Mouse (Mus musculus) adrenal gland, postnatal 0 days (tissue): ENCODE measurements around the gene Agtpbp1. TPM values are rescaled to one million over a fixed set of nuclear protein-coding genes. Genes with fewer than 3 reads are reported as not detected.

Experiments
- polyA plus RNA-seq: library from polyadenylated mRNA; unstranded; fragments of >200 nt; fragmentation: Nextera tagmentation; extraction: Ambion mirVana; gene quantifications from 2 replicates; pipeline ENCODE4 v1.2.1, GENCODE M21; 2015

Gene Agtpbp1
- polyA plus RNA-seq: 16.8 and 19.6 TPM in 2 replicates

DNA sequence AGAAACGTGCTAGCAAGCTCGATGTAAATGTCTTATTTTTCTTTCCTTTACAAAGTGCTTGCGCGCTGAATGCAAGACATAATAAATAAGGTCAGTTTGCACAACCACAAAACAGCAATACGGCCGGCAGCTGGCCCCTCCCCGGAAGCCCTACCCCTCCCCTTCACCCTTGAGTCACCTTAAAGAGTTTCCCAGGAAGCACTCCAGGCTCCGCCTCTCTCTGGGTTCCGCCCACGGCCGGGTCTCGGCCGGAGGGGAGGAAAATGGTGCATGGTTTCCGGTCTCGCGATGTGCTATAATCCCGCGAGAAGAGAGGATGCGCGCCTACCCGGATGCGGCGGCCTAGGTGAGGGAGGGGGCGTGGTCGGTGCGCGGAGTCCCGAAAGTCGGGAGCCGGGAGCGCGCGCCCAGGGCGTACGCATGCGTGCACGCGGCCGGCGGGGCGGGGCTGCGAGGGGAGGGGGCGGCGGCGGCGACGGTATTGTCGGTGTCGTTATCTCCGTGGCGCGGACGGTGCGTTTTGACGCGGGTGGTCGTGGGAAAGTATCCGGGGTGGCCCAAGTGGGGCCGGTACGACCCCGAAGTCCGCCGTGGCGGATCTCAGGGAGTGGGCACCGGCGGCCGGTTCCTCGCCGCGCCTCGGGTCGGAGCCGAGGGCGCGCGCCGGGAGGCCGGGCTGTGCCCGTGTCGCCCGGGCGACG lies at the start of gene Agtpbp1, which contains the start of gene Naa35:
Gene Agtpbp1, minus strand, starts transcription at position 281 of the 701 bp plus-strand sequence.
Gene Naa35, plus strand, starts transcription at position 313 of the 701 bp plus-strand sequence.

Other genes starting within 250 kb of the Agtpbp1 start
- 41.7 and 57.0 TPM in 2 replicates for gene Naa35, start within 50 bp of the Agtpbp1 start, polyA plus RNA-seq
- 19.8 and 25.4 TPM in 2 replicates for gene Golm1, start 90.6 kb upstream of the Agtpbp1 start, polyA plus RNA-seq
- gene 4921517D22Rik, start 108.9 kb upstream of the Agtpbp1 start, polyA plus RNA-seq: not detected in 2 replicates
- not detected in 2 replicates for gene Spata31d1a, start 125.1 kb upstream of the Agtpbp1 start, polyA plus RNA-seq
- not detected in 2 replicates for gene Spata31d1b, start 127.1 kb upstream of the Agtpbp1 start, polyA plus RNA-seq
- gene Spata31d1d, start 146.5 kb upstream of the Agtpbp1 start, polyA plus RNA-seq: not detected in 2 replicates
- gene 1700014D04Rik, start 161.5 kb upstream of the Agtpbp1 start, polyA plus RNA-seq: not detected in 2 replicates
- 99.4 and 118 TPM in 2 replicates for gene Isca1, start 184.6 kb upstream of the Agtpbp1 start, polyA plus RNA-seq
- gene Gm49354, start 197.0 kb upstream of the Agtpbp1 start, polyA plus RNA-seq: not detected in 2 replicates
- 28.8 and 35.4 TPM in 2 replicates for gene Tut7, start 237.9 kb upstream of the Agtpbp1 start, polyA plus RNA-seq